8 mouse cellular contexts compared by ENCODE assay signal in the genomic region with DNA sequence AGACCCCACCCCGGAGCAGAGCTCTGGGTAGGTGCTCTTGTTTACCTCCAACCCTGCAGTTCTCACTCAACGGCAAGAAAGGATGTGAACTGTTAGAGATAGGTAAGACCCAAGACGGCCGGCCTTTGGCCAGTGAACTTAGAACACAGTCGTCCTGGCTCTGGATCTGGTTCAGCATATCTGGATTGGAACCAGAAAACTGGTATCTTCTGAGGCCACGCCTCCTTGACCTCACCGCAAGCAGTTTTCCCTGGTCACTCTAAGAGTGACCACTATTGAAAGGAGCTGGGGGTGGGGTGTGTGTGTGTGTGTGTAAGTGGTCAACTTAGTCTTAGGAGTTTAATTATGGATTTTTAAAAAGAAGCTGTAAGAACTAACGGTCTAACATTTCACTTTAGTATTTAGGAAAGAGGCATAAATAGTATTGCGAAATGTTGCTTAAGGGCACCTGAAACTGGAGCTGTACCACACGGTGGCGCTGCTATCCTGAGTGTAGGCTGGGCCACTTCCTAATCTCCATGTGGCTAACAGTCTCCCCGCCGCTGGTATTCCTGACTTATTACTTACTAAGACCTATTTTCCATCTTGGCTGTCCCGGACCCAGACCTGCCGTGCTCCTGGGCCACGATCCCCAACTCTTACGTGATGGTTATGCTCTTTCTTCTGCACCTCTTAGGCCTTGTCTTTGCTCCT. TPM values are rescaled to one million over a fixed set of nuclear protein-coding genes. Genes with fewer than 3 reads are reported as not detected.
A peak's percentile ranks its signal among the peaks of the same experiment; 100 is the strongest.
DNase-seq lines count a peak whose midpoint lies in the region; ATAC-seq and TF ChIP-seq lines count a peak whose summit lies in the region.

No protein-coding gene starts in this region.

- H3K9ac ChIP-seq in heart, postnatal 0 days (replicated peaks; ENCODE audit: low read depth, low read length), result no peak overlapping the region
- H3K9ac ChIP-seq in liver, postnatal 0 days (replicated peaks), result no peak overlapping the region; the same call in 1 of the 2 replicates
- H3K9ac ChIP-seq in neural tube, embryonic 12.5 days, result no peak overlapping the region

- no peak; the same call in 1 of the 2 replicates for ATAC-seq in heart, postnatal 0 days (ENCODE audit: insufficient read depth, low read depth)
- peak; percentile 66 for ATAC-seq in liver, postnatal 0 days
- no peak for ATAC-seq in neural tube, embryonic 12.5 days (ENCODE audit: low FRiP score, low read depth)

- peak; percentile 83 for DNase-seq in CD4-positive, CD25-positive, alpha-beta regulatory T cell, adult 2 months (ENCODE audit: low read depth, low spot score)
- DNase-seq in adrenal gland, postnatal 4 days (ENCODE audit: low spot score in 2 of 2), result peak; percentile 60 to 62
- DNase-seq in heart, postnatal 0 days (ENCODE audit: low spot score), result peak; percentile 72
- peak; percentile 92 for DNase-seq in kidney, postnatal 4 days
- DNase-seq in liver, postnatal 0 days, result peak; percentile 88
- peak; percentile 94 for DNase-seq in testis, postnatal 10 days (ENCODE audit: low spot score)

- H3K4me1 ChIP-seq in embryonic fibroblast, embryonic 13.5 days (ENCODE audit: control insufficient read depth, insufficient read depth, low read length), result no peaks in the 10 kb centered on the region
- H3K4me1 ChIP-seq in heart, postnatal 0 days (ENCODE audit: control insufficient read depth, insufficient read depth), result no peaks in the 10 kb centered on the region
- peaks cover 22% of the 10 kb centered on the region for H3K4me1 ChIP-seq in liver, postnatal 0 days (ENCODE audit: insufficient read depth)
- H3K4me1 ChIP-seq in neural tube, embryonic 12.5 days, result no peaks in the 10 kb centered on the region

- H3K9me3 ChIP-seq in heart, postnatal 0 days (replicated peaks; ENCODE audit: control insufficient read depth, low read length), result no peaks in the 10 kb centered on the region
- H3K9me3 ChIP-seq in liver, postnatal 0 days (ENCODE audit: low read length), result no peaks in the 10 kb centered on the region
- H3K9me3 ChIP-seq in neural tube, embryonic 12.5 days, result no peaks in the 10 kb centered on the region

- 35% methylated on average over 17 of the region's 17 CpGs for WGBS in heart, postnatal 0 days
- 32% methylated on average over 17 of the region's 17 CpGs for WGBS in liver, postnatal 0 days (ENCODE audit: insufficient replicate concordance)
- 41% methylated on average over 17 of the region's 17 CpGs for WGBS in neural tube, embryonic 12.5 days

- TF ChIP-seq EP300 in heart, postnatal 0 days (IDR thresholded peaks at IDR 0.05; ENCODE audit: low read depth), result no peak
- no peak for TF ChIP-seq EP300 in liver, postnatal 0 days (IDR thresholded peaks at IDR 0.05; ENCODE audit: low read depth)

- no peaks in the 10 kb centered on the region for H3K36me3 ChIP-seq in heart, postnatal 0 days (replicated peaks; ENCODE audit: control insufficient read depth, insufficient read depth, low read length)
- no peaks in the 10 kb centered on the region for H3K36me3 ChIP-seq in liver, postnatal 0 days (replicated peaks; ENCODE audit: insufficient read depth, low read length)
- H3K36me3 ChIP-seq in neural tube, embryonic 12.5 days, result no peaks in the 10 kb centered on the region

- TF ChIP-seq CTCF in embryonic fibroblast, embryonic 13.5 days (IDR thresholded peaks at IDR 0.05; ENCODE audit: borderline replicate concordance, insufficient read depth, low read length), result peak; percentile 94
- TF ChIP-seq CTCF in heart, postnatal 0 days (IDR thresholded peaks at IDR 0.05; ENCODE audit: low read depth), result peak; percentile 73
- TF ChIP-seq CTCF in liver, postnatal 0 days (IDR thresholded peaks at IDR 0.05; ENCODE audit: low read depth), result peak; percentile 96

- peaks cover 4% of the 10 kb centered on the region; the same call in 1 of the 2 replicates for H3K27me3 ChIP-seq in heart, postnatal 0 days (ENCODE audit: control insufficient read depth, insufficient read depth, low read length)
- no peaks in the 10 kb centered on the region for H3K27me3 ChIP-seq in liver, postnatal 0 days (ENCODE audit: insufficient read depth, low read length)
- H3K27me3 ChIP-seq in neural tube, embryonic 12.5 days (replicated peaks), result no peaks in the 10 kb centered on the region

- no peak for TF ChIP-seq POLR2A in embryonic fibroblast, embryonic 13.5 days (IDR thresholded peaks at IDR 0.05; ENCODE audit: low read depth, low read length)

- H3K27ac ChIP-seq in embryonic fibroblast, embryonic 13.5 days (ENCODE audit: insufficient read depth, low read length), result no peak overlapping the region
- H3K27ac ChIP-seq in heart, postnatal 0 days (ENCODE audit: low read depth), result no peak overlapping the region
- peak overlapping the region; percentile 77 for H3K27ac ChIP-seq in liver, postnatal 0 days (ENCODE audit: low read depth)
- H3K27ac ChIP-seq in neural tube, embryonic 12.5 days, result no peak overlapping the region

- H3K4me3 ChIP-seq in embryonic fibroblast, embryonic 13.5 days (ENCODE audit: insufficient read depth, low read length), result no peak overlapping the region
- no peak overlapping the region for H3K4me3 ChIP-seq in heart, postnatal 0 days (ENCODE audit: low read depth, low read length)
- no peak overlapping the region for H3K4me3 ChIP-seq in liver, postnatal 0 days (ENCODE audit: low read depth, low read length)
- H3K4me3 ChIP-seq in neural tube, embryonic 12.5 days, result no peak overlapping the region

- no peak overlapping the region for H3K4me2 ChIP-seq in heart, postnatal 0 days (ENCODE audit: low read depth, low read length)
- peak overlapping the region; percentile 38 for H3K4me2 ChIP-seq in liver, postnatal 0 days (ENCODE audit: low read depth, low read length)
- peak overlapping the region; percentile 24; the same call in 1 of the 2 replicates for H3K4me2 ChIP-seq in neural tube, embryonic 12.5 days (replicated peaks)

RNA-seq across cellular contexts. Expression of gene Asgr2, which starts 17.9 kb away (rescaled TPM):
- 10 to 100 TPM in 1 of 2 experiments, 1 to 10 TPM in 1; 1.8 to 14.6 TPM for total RNA-seq in adrenal gland, postnatal 4 days (2021)
- polyA plus RNA-seq in embryonic fibroblast, embryonic 13.5 days (2011; ENCODE audit: insufficient read length, low read depth, missing spikeins), result not detected in 2 replicates
- total RNA-seq in heart, postnatal 0 days (2014; rRNA removed; ENCODE audit: low replicate concordance), result not detected in 2 replicates
- not detected in 2 replicates for polyA plus RNA-seq in heart, postnatal 0 days (2015; fragmentation: Nextera tagmentation; extraction: Ambion mirVana)
- polyA plus RNA-seq in liver, postnatal 0 days (2015; fragmentation: Nextera tagmentation; extraction: Ambion mirVana), result 48.3 and 53.3 TPM in 2 replicates
- polyA plus RNA-seq in neural tube, embryonic 12.5 days (2016; fragmentation: Nextera tagmentation; extraction: Ambion mirVana), result 0.61 TPM in 1 of 2 replicates, not detected in the other

RNA-seq across cellular contexts. Expression of gene Asgr1, which starts 20.6 kb away (rescaled TPM):
- 10 to 100 TPM in 1 of 2 experiments, 1 to 10 TPM in 1; 1.7 to 33.7 TPM for total RNA-seq in adrenal gland, postnatal 4 days (2021)
- 0.52 and 0.60 TPM in 2 replicates for polyA plus RNA-seq in embryonic fibroblast, embryonic 13.5 days (2011; ENCODE audit: insufficient read length, low read depth, missing spikeins)
- total RNA-seq in heart, postnatal 0 days (2014; rRNA removed; ENCODE audit: low replicate concordance), result not detected in 2 replicates
- not detected in 2 replicates for polyA plus RNA-seq in heart, postnatal 0 days (2015; fragmentation: Nextera tagmentation; extraction: Ambion mirVana)
- polyA plus RNA-seq in liver, postnatal 0 days (2015; fragmentation: Nextera tagmentation; extraction: Ambion mirVana), result 458 and 462 TPM in 2 replicates
- polyA plus RNA-seq in neural tube, embryonic 12.5 days (2016; fragmentation: Nextera tagmentation; extraction: Ambion mirVana), result 0.68 and 1.1 TPM in 2 replicates

RNA-seq across cellular contexts. Expression of gene Mgl2, which starts 55.6 kb away (rescaled TPM):
- total RNA-seq in adrenal gland, postnatal 4 days (2021), result 1 to 10 TPM in 1 of 2 experiments, under 1 TPM in 1; 0.90 to 1.7 TPM
- polyA plus RNA-seq in embryonic fibroblast, embryonic 13.5 days (2011; ENCODE audit: insufficient read length, low read depth, missing spikeins), result not detected in 2 replicates
- total RNA-seq in heart, postnatal 0 days (2014; rRNA removed; ENCODE audit: low replicate concordance), result not detected in 2 replicates
- polyA plus RNA-seq in heart, postnatal 0 days (2015; fragmentation: Nextera tagmentation; extraction: Ambion mirVana), result not detected in 2 replicates
- polyA plus RNA-seq in liver, postnatal 0 days (2015; fragmentation: Nextera tagmentation; extraction: Ambion mirVana), result 1.5 TPM in 2 replicates
- polyA plus RNA-seq in neural tube, embryonic 12.5 days (2016; fragmentation: Nextera tagmentation; extraction: Ambion mirVana), result 0.48 TPM in 1 of 2 replicates, not detected in the other

RNA-seq across cellular contexts. Expression of gene Dlg4, which starts 57.8 kb away (rescaled TPM):
- total RNA-seq in adrenal gland, postnatal 4 days (2021), result 10 to 100 TPM; 63.0 to 64.4 TPM
- polyA plus RNA-seq in embryonic fibroblast, embryonic 13.5 days (2011; ENCODE audit: insufficient read length, low read depth, missing spikeins), result 69.8 and 77.7 TPM in 2 replicates
- 3.4 and 10.3 TPM in 2 replicates for total RNA-seq in heart, postnatal 0 days (2014; rRNA removed; ENCODE audit: low replicate concordance)
- polyA plus RNA-seq in heart, postnatal 0 days (2015; fragmentation: Nextera tagmentation; extraction: Ambion mirVana), result 2.2 TPM in 2 replicates
- 0.58 and 0.61 TPM in 2 replicates for polyA plus RNA-seq in liver, postnatal 0 days (2015; fragmentation: Nextera tagmentation; extraction: Ambion mirVana)
- 23.6 and 25.5 TPM in 2 replicates for polyA plus RNA-seq in neural tube, embryonic 12.5 days (2016; fragmentation: Nextera tagmentation; extraction: Ambion mirVana)

RNA-seq across cellular contexts. Expression of gene Acadvl, which starts 59.3 kb away (rescaled TPM):
- 100 to 1,000 TPM; 295 to 378 TPM for total RNA-seq in adrenal gland, postnatal 4 days (2021)
- 47.4 and 57.9 TPM in 2 replicates for polyA plus RNA-seq in embryonic fibroblast, embryonic 13.5 days (2011; ENCODE audit: insufficient read length, low read depth, missing spikeins)
- total RNA-seq in heart, postnatal 0 days (2014; rRNA removed; ENCODE audit: low replicate concordance), result 378 and 469 TPM in 2 replicates
- 815 and 873 TPM in 2 replicates for polyA plus RNA-seq in heart, postnatal 0 days (2015; fragmentation: Nextera tagmentation; extraction: Ambion mirVana)
- polyA plus RNA-seq in liver, postnatal 0 days (2015; fragmentation: Nextera tagmentation; extraction: Ambion mirVana), result 345 and 367 TPM in 2 replicates
- polyA plus RNA-seq in neural tube, embryonic 12.5 days (2016; fragmentation: Nextera tagmentation; extraction: Ambion mirVana), result 59.1 and 63.7 TPM in 2 replicates

Comparison
In these comparisons a context has a peak if more than half of its experiments do, and no peak if none do; other contexts are left out.
1. RNA of gene Asgr2, which starts 17.9 kb away (polyA plus RNA-seq): 48.3 to 53.3 TPM in liver, postnatal 0 days; 0.61 TPM in neural tube, embryonic 12.5 days, not detected in heart, postnatal 0 days and not detected in embryonic fibroblast, embryonic 13.5 days; every median in the first group is over 10 times any median in the second.
2. RNA of gene Asgr1, which starts 20.6 kb away (polyA plus RNA-seq): 458 to 462 TPM in liver, postnatal 0 days; 0.68 to 1.1 TPM in neural tube, embryonic 12.5 days, 0.52 to 0.60 TPM in embryonic fibroblast, embryonic 13.5 days and not detected in heart, postnatal 0 days; every median in the first group is over 100 times any median in the second.
3. Peak in every context shown above with its lines, with median percentiles within 50 percentile points of each other: DNase-seq and CTCF ChIP-seq.